Mouse (Mus musculus): Measurements from ENCODE around the gene Mctp2.

The Mctp2 gene

DNA sequence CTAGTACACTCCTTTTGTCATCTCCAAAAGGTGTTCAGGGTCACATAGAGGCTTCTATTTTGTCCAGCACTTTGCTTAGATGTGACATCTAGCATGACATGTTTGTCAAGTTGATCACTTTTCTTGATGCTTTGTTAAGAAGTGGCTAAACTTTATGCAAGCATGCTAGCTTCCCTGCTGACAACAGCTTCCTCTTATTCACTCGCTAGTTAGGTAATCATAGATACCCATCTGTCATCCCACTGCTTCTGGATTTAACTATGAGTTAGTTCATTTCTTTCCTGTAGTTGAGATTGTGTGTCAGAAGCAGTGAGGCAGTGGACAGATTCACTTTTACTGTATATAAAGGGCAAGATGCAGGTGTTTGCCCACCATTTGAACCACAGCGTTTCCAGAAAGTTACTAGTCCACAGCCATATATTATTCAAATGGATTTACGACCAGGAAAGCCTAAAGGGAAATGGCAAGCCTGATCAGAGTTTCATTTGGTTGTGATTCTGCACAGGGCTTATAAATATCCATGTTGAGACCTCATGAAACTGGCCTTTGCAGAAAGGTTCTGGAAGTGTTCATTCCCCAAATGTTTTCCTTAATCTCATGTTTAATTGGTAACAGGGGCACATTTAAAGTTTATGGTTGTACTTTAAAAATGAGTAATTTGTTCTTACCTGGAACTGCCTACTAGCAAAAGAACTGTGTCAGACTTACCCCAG lies 216.8 kb downstream of the Mctp2 start:
- no peak for DNase-seq (ENCODE audit: low spot score)

DNA sequence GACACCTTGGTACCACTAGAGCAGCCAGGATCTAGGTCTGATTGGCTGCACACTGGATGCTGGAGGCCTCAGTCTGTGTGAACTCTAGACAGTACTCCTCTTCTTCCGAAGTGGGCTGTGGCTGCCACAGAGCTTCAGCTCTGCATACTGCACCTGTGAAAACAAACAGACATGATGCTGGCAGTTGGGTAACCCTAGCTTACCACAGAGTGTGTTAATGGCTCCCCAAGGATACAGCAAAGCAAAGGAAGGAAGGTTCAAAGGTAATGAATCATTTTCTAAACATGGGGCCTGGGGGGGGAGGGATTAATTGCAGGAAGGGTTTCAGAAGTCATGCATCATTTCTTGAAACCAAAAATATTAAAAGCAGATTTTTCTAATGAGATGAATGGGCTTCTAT lies 225.7 kb downstream of the Mctp2 start:
- DNase-seq (ENCODE audit: low spot score): no peak

- no peak for DNase-seq (ENCODE audit: low spot score)
These were observed 227.5 kb downstream of the Mctp2 start for GRCm38 (mm10) chr7:72078896-72079295.

DNA sequence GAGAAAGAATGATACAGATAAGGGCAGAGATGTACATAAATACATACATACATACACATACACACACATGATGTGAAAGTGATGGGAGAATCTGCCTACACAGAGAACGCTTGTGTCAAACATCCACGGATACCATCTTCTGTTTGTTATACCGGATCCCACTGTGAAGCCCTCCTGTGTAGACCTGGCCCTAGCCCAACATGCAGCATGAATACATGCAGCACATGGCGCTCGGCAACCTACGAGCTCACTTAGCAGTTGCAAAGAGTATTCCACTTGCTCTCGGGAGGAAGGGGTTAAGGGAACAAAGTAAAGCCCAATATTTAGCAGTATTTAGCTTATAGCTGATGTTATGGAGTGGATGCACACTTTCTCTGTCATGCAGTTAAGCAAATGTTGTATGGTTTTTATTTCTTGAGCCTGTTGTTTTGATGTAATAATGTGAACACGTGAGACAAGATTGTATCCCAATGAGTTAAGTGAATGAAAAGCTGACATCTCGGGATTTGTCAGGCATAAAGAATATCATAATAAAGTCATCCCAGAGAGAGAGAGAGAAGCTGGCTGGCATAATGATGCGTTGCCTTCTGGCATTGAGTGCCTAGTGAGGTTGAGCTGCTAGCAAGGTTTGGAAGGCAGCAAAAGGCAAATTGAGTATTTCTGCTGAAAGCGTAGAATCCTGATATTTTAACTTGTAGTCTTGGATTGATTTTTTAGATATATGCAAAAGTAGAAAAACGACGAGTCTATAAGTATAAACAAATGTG lies 234.8 kb downstream of the Mctp2 start:
- DNase-seq (ENCODE audit: low spot score): no peak

DNA sequence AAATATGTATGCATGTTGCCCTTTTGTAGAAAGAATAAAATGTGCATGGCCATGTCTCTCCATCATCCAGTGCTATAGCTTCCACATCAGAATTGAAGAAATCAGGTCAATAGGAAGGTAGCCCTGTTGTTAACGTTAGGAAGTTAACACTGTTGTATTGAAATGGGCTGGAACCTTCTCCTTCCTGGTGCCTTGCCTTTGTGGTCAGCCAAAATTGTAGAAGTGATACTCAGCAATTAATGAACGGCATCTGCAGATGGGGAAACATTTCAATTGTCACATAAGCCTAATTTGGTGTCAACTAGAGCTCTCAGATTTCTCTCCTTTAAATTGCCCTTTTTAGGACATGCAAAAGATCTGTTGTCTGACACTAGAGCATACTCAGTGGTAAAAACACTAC lies 238.0 kb downstream of the Mctp2 start:
- DNase-seq (ENCODE audit: low spot score): no peak

DNA sequence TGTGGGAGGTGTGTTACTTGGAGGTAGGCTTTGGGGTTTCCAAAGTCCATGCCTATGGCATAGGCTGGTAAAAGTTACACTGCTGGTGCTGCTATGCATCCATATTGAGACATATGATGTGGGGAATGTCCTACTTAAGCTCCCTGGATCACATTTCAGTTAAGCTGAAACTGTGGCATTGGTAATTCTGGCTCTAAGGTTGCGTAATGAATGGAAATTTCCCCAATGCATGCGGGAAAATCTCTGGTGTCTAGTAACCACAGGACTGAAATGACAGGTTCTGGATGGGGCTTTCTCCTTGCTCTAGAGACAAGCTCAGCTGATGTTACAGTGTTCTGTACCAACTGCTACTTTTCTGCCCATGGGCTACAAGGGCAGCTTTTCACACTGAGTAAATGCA lies 240.1 kb downstream of the Mctp2 start:
- no peak for DNase-seq (ENCODE audit: low spot score)

DNA sequence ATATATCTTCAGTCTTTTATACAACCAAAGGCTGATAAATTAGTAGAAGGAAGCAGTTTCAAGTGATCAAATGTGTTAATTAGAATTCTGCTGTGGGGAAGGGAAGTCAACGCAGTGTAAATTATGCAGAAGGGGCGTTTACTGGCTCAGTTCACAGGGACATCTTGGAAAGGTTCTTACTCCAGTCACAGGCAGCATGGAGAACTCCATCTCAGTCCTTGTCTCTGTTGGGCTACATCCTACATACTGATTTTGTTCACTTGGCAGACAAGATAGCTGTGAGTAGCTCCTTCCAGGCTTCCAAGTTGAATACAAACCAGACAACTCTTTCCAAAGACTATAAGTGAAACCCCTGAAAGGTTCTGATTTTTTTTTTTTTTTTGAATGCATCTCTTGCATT lies 254.6 kb downstream of the Mctp2 start:
- no peak for DNase-seq (ENCODE audit: low spot score)

DNA sequence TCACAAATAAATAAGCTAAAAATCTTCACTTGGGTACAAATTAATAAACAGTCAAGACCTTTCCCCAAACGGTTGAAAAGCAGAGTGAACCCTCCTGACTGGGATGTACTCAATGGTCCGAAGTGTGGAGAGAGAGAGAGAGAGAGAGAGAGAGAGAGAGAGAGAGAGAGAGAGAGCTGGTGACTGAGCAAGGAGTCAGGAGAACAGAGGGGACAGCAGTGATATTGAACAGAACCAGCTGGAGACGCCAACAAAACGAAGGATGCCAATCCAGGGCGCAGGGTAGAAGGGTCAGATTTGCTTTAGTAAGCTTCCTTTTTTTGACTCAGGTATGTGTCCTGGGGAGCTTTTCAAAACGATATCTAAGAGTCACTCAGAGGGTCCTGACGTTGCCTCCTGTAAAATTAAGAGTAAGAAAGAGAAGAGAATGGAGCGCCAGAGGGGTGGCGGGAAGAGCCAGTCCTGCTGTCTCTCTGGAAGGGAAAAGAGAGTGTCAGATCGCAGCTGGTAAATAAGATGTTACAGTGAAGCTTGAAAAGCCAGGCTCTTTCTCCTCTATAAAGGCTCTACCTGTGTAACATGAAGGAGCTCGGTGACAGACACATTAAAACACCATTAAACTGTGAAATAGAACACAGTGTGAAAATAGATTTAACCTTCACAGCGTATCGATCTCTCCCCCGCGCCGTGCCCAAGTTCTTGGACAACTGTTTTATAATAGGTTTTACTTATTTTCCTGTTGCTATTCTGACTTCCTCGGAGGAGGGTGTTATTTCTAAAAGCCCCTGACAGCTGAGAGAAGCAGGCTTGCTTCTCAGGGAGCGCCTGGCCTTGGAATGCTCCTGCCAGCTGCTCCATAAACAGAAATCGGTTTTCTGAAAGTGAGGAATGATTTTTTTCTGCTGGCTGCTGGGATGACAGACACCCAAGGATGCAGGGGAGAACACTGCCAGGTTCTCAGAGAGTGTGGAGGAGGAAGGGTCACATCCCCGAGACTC lies 258.5 kb downstream of the Mctp2 start:
- no peak for DNase-seq (ENCODE audit: low spot score)
